Mouse (Mus musculus) midbrain, embryonic 16.5 days (tissue): Measurements from ENCODE around the gene Ildr1. TPM values are rescaled to one million over a fixed set of nuclear protein-coding genes. Genes with fewer than 3 reads are reported as not detected.

Experiments used
- ATAC-seq: fragments of 200-750 bp; cut with Nextera tagmentation; 2 replicates; pipeline ENCODE4 v1.8.0; 2017; ENCODE audit warnings: moderate TSS enrichment
- H3K27ac ChIP-seq: fragments of 300-500 bp; sonication (generic); 2 replicates; pipeline ENCODE4 v1.5.1; 2014; ENCODE audit warnings: mild to moderate bottlenecking, low read length, mixed read lengths
- H3K27me3 ChIP-seq: fragments of 300-500 bp; sonication (generic); 2 replicates; pipeline ENCODE4 v1.6.1; 2014; ENCODE audit warnings: low read depth, low read length, mixed read lengths; ENCODE audit not compliant: control insufficient read depth, insufficient read depth
- H3K36me3 ChIP-seq: fragments of 300-500 bp; sonication (generic); 2 replicates; pipeline ENCODE4 v1.6.1; 2014; ENCODE audit warnings: mild to moderate bottlenecking, low read length, moderate library complexity, mixed read lengths; ENCODE audit not compliant: control insufficient read depth, insufficient read depth
- H3K4me1 ChIP-seq: fragments of 300-500 bp; sonication (generic); 2 replicates; pipeline ENCODE4 v1.6.1; 2014; ENCODE audit warnings: mild to moderate bottlenecking, low read length, mixed read lengths; ENCODE audit not compliant: control insufficient read depth, insufficient read depth
- H3K4me2 ChIP-seq: fragments of 300-500 bp; sonication (generic); 2 replicates; pipeline ENCODE4 v1.6.1; 2014; ENCODE audit warnings: mild to moderate bottlenecking, low read length, mixed read lengths
- H3K4me3 ChIP-seq: fragments of 300-500 bp; sonication (generic); 2 replicates; pipeline ENCODE4 v1.5.1; 2014; ENCODE audit warnings: low read depth, mild to moderate bottlenecking, low read length, moderate library complexity, mixed read lengths
- H3K9ac ChIP-seq: fragments of 300-500 bp; sonication (generic); 2 replicates; pipeline ENCODE4 v1.6.1; 2014; ENCODE audit warnings: low read depth, low read length, mixed read lengths
- H3K9me3 ChIP-seq: fragments of 300-500 bp; sonication (generic); replicated peaks from 2 replicates; pipeline ENCODE4 v1.6.1; 2014; ENCODE audit warnings: mild to moderate bottlenecking, low read length, mixed read lengths; ENCODE audit not compliant: control insufficient read depth, poor library complexity, severe bottlenecking
- WGBS: fragments of 180-500 bp; shearing (Covaris S2); extraction: QIAGEN DNeasy Blood & Tissue Kit; methylation state at CpG from one replicate; pipeline ENCODE4 v1.1.7; 2014; 5-methylcytosine and 5-hydroxymethylcytosine counted together
- polyA plus RNA-seq: library from polyadenylated mRNA; unstranded; fragments of >200 nt; fragmentation: Nextera tagmentation; extraction: Ambion mirVana; gene quantifications from 2 replicates; pipeline ENCODE4 v1.2.1, GENCODE M21; 2015

Gene Ildr1
- 0.48 and 0.64 TPM in 2 replicates for polyA plus RNA-seq

- Histone ChIP-seq H3K4me2 (peak within 1 kb of the TSS; percentile 78), H3K36me3 (no peaks in the 10 kb centered on the region), H3K27ac (no peak within 1 kb of the TSS), H3K9ac (peak within 1 kb of the TSS; percentile 70), H3K27me3 (peaks cover 8% of the 10 kb centered on the region), H3K4me3 (peak within 1 kb of the TSS; percentile 55), H3K4me1 (no peaks in the 10 kb centered on the region), H3K9me3 (no peaks in the 10 kb centered on the region)
- peak; percentile 73 for ATAC-seq
- 2% methylated on average over 40 of the region's 40 CpGs for WGBS
Measured at GRCm38 (mm10) chr16:36693818-36694413, at the start of gene Ildr1. Gene Ildr1, plus strand, starts transcription at chr16:36693978.

GRCm38 (mm10) chr16:36645124-36645523 is 48.7 kb upstream of the Ildr1 start:
- H3K4me1 ChIP-seq, result no peaks in the 10 kb centered on the region
- no peak overlapping the region for H3K4me3 ChIP-seq
- WGBS, result 90% methylated on average over 6 of the region's 6 CpGs
- no peak for ATAC-seq
- H3K36me3 ChIP-seq, result no peaks in the 10 kb centered on the region
- H3K4me2 ChIP-seq, result no peak overlapping the region
- no peak overlapping the region for H3K9ac ChIP-seq
- no peaks in the 10 kb centered on the region for H3K9me3 ChIP-seq
- no peak overlapping the region for H3K27ac ChIP-seq
- no peaks in the 10 kb centered on the region for H3K27me3 ChIP-seq

- no peak overlapping the region for H3K4me2 ChIP-seq
Measured at GRCm38 (mm10) chr16:36649304-36649703, 44.5 kb upstream of the Ildr1 start.

GRCm38 (mm10) chr16:36650511-36650910 is 43.3 kb upstream of the Ildr1 start:
- Histone ChIP-seq H3K4me3 (no peak overlapping the region), H3K4me1 (no peaks in the 10 kb centered on the region), H3K9ac (no peak overlapping the region), H3K9me3 (peaks cover 3% of the 10 kb centered on the region; the same call in 1 of the 2 replicates), H3K4me2 (no peak overlapping the region), H3K27ac (no peak overlapping the region), H3K27me3 (no peaks in the 10 kb centered on the region), H3K36me3 (no peaks in the 10 kb centered on the region)
- 89% methylated on average over 4 of the region's 4 CpGs for WGBS
- no peak for ATAC-seq

More at GRCm38 (mm10) chr16:36649304-36649703, 44.5 kb upstream of the Ildr1 start:
- no peaks in the 10 kb centered on the region for H3K36me3 ChIP-seq
- no peak overlapping the region for H3K4me3 ChIP-seq
- no peaks in the 10 kb centered on the region for H3K27me3 ChIP-seq
- H3K9me3 ChIP-seq, result peaks cover 3% of the 10 kb centered on the region; the same call in 1 of the 2 replicates
- H3K9ac ChIP-seq, result no peak overlapping the region
- H3K27ac ChIP-seq, result no peak overlapping the region
- no peak for ATAC-seq
- no peaks in the 10 kb centered on the region for H3K4me1 ChIP-seq
- 17% methylated on average over 3 of the region's 3 CpGs for WGBS

GRCm38 (mm10) chr16:36651174-36651766 is 42.5 kb upstream of the Ildr1 start:
- H3K9ac ChIP-seq, result no peak overlapping the region
- no peak for ATAC-seq
- no peaks in the 10 kb centered on the region for H3K4me1 ChIP-seq
- no peak overlapping the region for H3K4me2 ChIP-seq
- WGBS, result 47% methylated on average over 6 of the region's 6 CpGs
- no peaks in the 10 kb centered on the region for H3K27me3 ChIP-seq
- H3K4me3 ChIP-seq, result no peak overlapping the region
- H3K9me3 ChIP-seq, result peaks cover 3% of the 10 kb centered on the region; the same call in 1 of the 2 replicates
- no peak overlapping the region for H3K27ac ChIP-seq
- H3K36me3 ChIP-seq, result no peaks in the 10 kb centered on the region

GRCm38 (mm10) chr16:36655199-36655598 is 38.6 kb upstream of the Ildr1 start:
- 97% methylated on average over 1 of the region's 1 CpGs for WGBS
- no peak for ATAC-seq
- H3K4me1 ChIP-seq, result no peaks in the 10 kb centered on the region
- H3K9ac ChIP-seq, result no peak overlapping the region
- H3K36me3 ChIP-seq, result no peaks in the 10 kb centered on the region
- no peak overlapping the region for H3K4me3 ChIP-seq
- no peak overlapping the region for H3K4me2 ChIP-seq
- H3K27ac ChIP-seq, result no peak overlapping the region
- H3K9me3 ChIP-seq, result peaks cover 10% of the 10 kb centered on the region
- no peaks in the 10 kb centered on the region for H3K27me3 ChIP-seq

GRCm38 (mm10) chr16:36655910-36656309 is 37.9 kb upstream of the Ildr1 start:
- no peak overlapping the region for H3K27ac ChIP-seq

GRCm38 (mm10) chr16:36661330-36661729 is 32.4 kb upstream of the Ildr1 start:
- no peak overlapping the region for H3K4me2 ChIP-seq

More at GRCm38 (mm10) chr16:36655910-36656309, 37.9 kb upstream of the Ildr1 start:
- no peak overlapping the region for H3K4me3 ChIP-seq
- no peak overlapping the region for H3K9ac ChIP-seq
- H3K27me3 ChIP-seq, result no peaks in the 10 kb centered on the region
- H3K4me1 ChIP-seq, result no peaks in the 10 kb centered on the region
- no peak overlapping the region for H3K4me2 ChIP-seq
- ATAC-seq, result no peak
- H3K36me3 ChIP-seq, result no peaks in the 10 kb centered on the region
- 92% methylated on average over 4 of the region's 4 CpGs for WGBS
- peaks cover 10% of the 10 kb centered on the region for H3K9me3 ChIP-seq

GRCm38 (mm10) chr16:36663484-36663883 is 30.3 kb upstream of the Ildr1 start:
- 92% methylated on average over 5 of the region's 5 CpGs for WGBS
- Histone ChIP-seq H3K4me2 (no peak overlapping the region), H3K27ac (no peak overlapping the region), H3K4me3 (no peak overlapping the region), H3K27me3 (no peaks in the 10 kb centered on the region), H3K9me3 (peaks cover under 1% of the 10 kb centered on the region; the same call in 1 of the 2 replicates), H3K36me3 (no peaks in the 10 kb centered on the region), H3K9ac (no peak overlapping the region), H3K4me1 (no peaks in the 10 kb centered on the region)
- ATAC-seq, result no peak

More at GRCm38 (mm10) chr16:36661330-36661729, 32.4 kb upstream of the Ildr1 start:
- Histone ChIP-seq H3K4me3 (no peak overlapping the region), H3K9me3 (peaks cover 6% of the 10 kb centered on the region; the same call in 1 of the 2 replicates), H3K9ac (no peak overlapping the region), H3K27ac (no peak overlapping the region), H3K27me3 (no peaks in the 10 kb centered on the region), H3K36me3 (no peaks in the 10 kb centered on the region), H3K4me1 (no peaks in the 10 kb centered on the region)
- WGBS, result 91% methylated on average over 10 of the region's 10 CpGs
- no peak for ATAC-seq
